Mouse (Mus musculus) cerebellum, adult 9-11 months (tissue): ENCODE results near the gene Foxb1.

Experiments
- DNase-seq: peaks from one replicate; pipeline ENCODE4 v3.0.0; 2022

The Foxb1 gene

DNA sequence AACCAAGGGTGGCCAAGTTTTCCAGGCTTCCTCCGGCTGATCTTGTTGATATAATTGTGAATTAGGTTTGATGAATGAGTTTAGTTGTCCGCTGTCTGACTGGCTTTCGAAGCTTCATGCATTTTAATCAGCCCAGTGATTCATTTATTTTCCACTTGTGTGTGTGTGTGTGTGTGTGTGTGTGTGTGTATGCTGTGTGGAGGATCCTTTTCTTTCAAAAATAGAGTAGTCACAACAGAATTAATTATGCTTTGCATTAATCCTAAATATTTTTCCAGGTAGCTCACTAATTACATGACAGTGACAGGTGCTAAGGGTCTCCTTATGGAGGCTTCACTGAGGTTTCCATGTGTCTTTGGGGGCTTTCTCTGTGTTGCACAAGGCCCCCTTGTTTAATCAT lies 4.3 kb downstream of the Foxb1 start:
- no peak for DNase-seq

DNA sequence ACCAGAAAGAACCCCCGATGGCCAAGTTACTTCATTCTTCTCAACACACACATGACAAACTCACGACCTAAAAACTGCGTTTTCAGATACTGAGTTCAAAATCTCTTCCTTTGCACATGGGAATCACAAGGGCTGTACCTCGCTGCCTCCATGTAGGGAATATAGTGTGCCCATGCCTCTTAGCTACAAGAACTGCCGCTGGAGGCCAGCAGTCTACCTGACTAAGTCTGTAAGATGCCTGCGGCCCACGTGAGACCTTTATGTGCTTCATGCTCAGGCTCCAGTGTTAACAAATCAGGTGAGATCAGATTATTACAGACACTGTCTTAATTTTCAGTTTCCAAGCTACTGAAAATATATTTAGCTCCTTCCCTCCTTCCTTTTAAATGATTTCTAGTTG lies 4.7 kb downstream of the Foxb1 start:
- DNase-seq: no peak

DNA sequence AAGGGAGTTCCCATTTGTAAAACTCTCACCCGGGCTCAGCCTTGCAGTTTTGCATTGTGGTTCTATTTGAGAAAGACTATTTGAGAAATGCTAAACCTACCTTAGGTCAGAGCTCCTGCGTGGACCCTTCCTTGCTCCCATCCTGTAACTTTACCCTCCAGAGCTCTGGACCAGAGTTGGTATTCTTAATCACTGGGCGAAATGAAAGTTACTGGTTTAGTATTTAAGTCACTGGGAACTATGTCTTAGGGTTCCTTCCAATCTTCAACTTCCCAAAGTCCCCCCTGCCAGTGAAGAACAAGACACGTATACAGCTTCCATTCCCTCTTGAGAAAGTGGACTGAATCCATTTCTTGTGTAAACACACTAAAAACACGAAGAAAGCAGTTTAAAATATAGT lies 5.6 kb downstream of the Foxb1 start:
- DNase-seq: no peak

DNA sequence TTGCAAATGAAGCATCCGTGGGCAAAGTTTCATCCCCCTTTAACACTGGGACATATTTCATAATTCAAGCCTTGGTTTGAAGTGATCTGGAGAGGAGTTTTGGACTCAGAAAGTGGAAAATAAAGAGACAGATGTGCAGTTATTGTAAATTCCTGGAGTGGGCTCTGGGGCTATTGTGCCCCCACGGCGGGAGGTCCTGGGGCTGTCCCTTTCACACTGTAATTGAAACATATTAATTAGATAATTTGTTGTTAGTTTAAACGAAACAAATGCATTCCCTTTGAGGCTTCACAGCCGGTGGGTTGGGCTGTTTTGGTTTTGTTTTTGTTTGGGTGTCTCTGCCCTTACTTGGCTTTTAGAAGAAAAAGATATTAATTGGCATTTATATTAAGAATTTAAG lies 6.0 kb downstream of the Foxb1 start:
- no peak for DNase-seq

DNA sequence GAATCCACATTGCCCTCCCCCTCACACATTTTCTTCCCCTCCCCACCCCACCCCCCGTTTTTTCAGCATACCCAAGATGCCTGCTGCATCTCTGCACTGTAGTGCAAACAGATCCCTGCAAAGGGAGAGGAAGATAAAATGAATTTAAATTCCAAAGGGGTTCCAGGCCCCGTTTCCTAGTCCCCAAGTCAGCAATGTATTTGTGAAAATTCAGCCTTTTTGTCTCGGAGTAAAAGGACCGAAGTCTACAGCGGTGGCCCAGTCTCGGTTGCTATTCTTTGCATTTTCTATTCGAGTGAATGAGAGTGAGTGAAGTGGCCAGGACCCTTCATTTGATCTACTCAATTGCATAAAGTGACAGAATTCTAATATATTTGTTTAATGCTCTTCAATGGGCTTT lies 6.4 kb downstream of the Foxb1 start:
- no peak for DNase-seq

DNA sequence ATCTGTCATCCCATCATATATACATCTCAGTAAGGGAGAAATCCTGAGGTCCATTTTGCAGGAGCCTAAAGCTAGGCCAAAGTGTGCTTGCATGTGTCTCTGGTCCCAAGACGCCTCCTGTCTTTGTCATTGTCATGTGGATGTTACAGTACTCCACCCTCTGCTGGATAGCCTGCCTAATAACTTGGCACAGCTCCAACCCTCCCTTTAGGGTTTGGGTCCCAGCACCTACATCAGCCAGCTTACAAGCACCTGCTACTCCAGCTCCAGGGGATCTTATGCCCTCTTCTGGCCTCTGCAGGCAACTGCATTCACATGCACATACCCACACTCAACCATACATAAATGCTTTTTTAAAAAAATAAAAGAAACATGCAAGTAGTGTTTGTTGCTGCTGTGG lies 12.8 kb downstream of the Foxb1 start:
- no peak for DNase-seq

DNA sequence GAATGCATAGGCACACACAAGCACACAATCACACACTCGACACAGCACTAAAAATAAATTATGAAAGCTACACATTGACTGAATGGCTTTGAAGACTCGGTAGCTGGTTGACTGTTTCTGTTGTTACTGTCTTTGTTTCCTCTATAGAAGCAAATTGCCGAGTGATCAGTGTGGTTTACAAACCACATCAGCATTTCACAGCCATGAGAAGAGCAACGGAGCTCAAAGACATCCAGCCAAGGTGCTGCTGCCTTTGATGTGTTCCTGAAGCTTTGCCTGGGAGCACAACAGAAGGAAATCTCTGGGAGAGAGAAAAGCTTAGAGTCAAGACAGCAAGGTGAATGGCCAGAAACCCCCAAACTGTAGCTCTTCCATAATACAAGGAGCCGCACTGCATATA lies 32.0 kb downstream of the Foxb1 start:
- no peak for DNase-seq

DNA sequence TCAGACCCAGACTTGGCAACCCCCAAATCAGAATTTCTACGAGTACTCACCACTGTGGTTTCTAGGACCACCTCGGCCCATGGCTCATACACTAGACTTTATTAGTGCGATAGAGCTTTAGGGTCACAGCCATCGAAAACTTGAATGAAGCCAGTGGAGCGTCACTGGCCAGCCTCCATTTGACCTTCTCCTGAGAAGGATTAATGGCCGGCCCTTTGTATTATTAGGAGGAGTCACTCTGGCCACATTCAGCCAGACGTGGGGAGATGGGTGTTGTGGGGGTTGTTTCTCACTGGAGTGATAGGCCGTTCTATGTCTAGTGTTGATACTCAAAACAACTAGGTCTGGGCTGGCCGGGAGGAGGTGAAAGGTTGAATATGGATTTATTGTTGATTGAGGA lies 42.3 kb downstream of the Foxb1 start:
- DNase-seq: no peak

DNA sequence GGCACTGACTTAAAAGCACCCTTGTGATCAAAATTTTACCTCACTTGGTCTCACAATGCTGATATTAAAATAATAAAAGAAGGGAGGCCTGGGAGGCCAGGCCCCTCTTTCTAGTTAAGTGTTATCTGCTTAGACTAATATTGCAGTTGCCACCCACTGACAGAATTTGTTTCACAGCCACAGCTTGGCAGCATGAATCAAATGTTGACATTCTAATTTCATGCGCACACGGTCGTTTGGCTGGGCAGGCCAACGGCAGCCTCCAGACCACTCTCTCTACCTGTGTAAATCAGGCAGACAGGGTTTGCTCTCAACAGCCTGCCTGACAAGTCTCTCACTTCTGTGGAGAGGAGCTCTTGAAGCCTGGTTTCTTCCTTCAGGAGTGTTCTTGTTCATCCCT lies 44.4 kb downstream of the Foxb1 start:
- no peak for DNase-seq

DNA sequence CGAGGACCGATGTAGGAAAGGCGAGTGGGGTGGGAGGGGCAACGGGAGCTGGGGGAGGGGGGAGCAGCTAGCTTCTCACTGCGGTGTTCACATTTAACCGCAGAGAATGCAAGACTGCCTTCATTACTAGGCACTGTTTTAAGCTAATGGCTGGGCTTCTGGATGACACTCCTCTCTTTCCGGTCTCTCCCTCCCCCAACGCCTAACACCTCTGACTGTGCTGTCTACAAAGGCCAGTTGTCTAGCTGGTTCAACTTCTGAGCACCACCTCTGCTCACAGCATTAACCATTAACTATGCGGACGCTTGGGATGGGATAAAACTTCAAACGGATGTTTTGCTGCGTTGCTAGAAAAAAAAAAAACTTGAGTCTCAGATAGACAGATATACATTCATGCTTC lies 45.3 kb downstream of the Foxb1 start:
- no peak for DNase-seq

DNA sequence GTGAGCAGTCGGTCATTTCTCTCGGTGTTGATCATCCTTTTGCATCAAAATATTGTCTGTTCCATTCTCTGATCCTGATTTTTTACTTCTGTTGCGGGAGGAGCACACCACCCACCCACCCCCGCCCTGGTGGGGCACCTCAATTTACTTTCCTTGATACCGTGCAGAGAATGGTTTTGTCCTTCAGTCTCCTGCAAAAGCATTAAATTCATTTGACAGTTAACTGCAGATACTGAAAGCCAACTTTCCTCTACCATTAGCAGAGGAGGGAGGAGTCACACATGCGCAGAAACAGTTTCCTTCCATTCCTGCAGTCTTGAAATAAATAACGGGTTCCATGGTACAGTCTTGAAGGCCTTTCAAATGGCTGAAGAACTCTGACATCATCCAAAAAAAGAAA lies 46.4 kb downstream of the Foxb1 start:
- DNase-seq: no peak

DNA sequence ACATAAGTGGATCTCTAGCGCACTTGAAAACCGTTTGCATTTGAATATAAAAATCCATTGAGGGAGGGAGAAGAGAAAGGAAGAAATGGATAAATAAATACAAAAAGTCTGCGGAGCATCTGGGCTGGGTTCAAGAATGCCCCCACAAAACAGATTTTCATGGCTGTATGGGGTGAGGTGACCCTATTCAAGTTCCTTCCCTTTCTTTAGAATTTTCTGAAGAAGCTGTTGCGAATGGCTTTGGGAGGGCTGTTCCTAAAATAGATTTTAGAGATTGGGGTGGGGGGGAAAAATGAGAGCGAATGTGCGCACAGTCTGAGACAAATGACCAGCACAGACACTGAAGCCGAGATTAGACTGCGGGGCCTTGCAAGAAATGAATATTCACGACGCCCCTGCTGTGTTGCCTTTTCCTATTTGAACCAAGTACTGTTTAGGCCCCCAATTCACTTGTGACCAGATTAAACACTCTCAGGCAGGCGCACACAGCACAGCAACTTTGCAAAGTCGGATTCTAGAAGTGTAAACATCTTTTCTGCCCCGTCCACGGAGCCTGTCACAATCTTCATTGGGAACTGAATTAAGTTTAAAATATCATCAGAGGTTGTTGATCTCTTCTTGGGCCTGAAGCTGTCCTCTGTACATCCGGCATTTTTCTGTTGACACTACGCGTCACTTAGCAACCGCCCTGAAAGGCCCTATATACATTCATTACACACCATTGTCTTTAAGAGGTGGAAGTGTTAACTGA lies 47.0 kb downstream of the Foxb1 start:
- no peak for DNase-seq

DNA sequence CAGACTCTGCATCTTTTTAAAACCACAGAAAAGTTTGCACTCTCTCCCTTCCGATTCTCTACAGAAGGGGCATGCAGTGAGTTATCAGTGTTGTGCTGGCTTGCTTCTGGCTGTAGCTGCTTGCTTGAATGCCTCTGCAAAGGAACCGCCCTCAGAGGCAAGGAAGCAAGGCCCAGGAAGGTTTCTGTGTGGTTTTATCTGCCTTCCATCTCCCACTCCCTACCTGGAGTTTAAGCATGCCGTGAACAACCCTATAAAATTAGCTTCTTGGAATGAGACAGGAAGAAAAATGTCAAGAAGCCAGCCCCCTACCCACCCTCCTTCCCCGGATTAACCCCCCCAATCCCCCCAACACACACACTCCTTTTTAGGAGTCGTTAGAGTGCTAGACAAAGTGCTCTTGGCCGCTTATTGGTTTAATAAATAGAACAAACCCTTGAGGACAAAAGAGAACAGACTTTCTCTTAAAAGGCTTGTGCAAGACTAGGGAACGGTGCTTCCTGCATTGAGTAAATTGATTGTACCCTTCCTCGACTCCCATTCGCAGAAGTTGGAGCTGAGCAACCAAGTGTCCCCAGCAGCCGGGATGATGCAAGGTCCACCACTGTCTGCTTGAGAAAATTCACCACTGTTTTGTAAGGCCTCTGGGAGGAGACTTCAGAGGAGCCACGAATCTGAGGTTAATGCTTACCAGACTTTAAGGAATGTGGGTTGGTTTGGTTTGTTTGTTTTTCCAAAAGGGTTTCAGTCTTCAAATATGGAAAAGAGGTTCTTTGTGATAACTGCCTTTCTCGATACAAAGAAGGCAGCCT lies 47.8 kb downstream of the Foxb1 start:
- no peak for DNase-seq
